Mouse (Mus musculus) retina, embryonic 14.5 days (tissue): ENCODE measurements around the gene Aurkb.
A peak's percentile ranks its signal among the peaks of the same experiment; 100 is the strongest.

Experiments
- DNase-seq: peaks from one replicate; pipeline ENCODE4 v3.0.0-alpha.2; 2015; ENCODE audit warnings: low spot score

The Aurkb gene

GRCm38 (mm10) chr11:69036486-69037230, 8.8 kb upstream of the Aurkb start:
- peak; percentile 96 for DNase-seq

- peak; percentile 93 for DNase-seq
Measured at GRCm38 (mm10) chr11:69037231-69038061, 8.0 kb upstream of the Aurkb start.

GRCm38 (mm10) chr11:69038173-69038572, 7.3 kb upstream of the Aurkb start:
- DNase-seq = no peak

- DNase-seq = no peak
Measured at GRCm38 (mm10) chr11:69046395-69046774, 938 bp downstream of the Aurkb start.

- no peak for DNase-seq
Measured at GRCm38 (mm10) chr11:69047592-69047991, 2.1 kb downstream of the Aurkb start.

GRCm38 (mm10) chr11:69048151-69048550, 2.7 kb downstream of the Aurkb start:
- DNase-seq = no peak

- DNase-seq = no peak
Measured at GRCm38 (mm10) chr11:69050748-69051147, 5.3 kb downstream of the Aurkb start.

GRCm38 (mm10) chr11:69051771-69052170, 6.3 kb downstream of the Aurkb start:
- no peak for DNase-seq

GRCm38 (mm10) chr11:69052824-69053421, 7.5 kb downstream of the Aurkb start:
- no peak for DNase-seq

- DNase-seq = no peak
Measured at GRCm38 (mm10) chr11:69053848-69054247, 8.4 kb downstream of the Aurkb start.

- no peak for DNase-seq
Measured at GRCm38 (mm10) chr11:69058265-69058664, 12.8 kb downstream of the Aurkb start.

- DNase-seq = peak; percentile 26
Measured at GRCm38 (mm10) chr11:69058729-69059356, 13.4 kb downstream of the Aurkb start.

GRCm38 (mm10) chr11:69059357-69059974, 14.0 kb downstream of the Aurkb start, which contains the start of gene Borcs6:
Gene Borcs6 (plus strand): TSS chr11:69059717.
- DNase-seq = peak; percentile 97

GRCm38 (mm10) chr11:69059975-69060411, 14.5 kb downstream of the Aurkb start:
- peak; percentile 59 for DNase-seq

GRCm38 (mm10) chr11:69060448-69061254, 15.2 kb downstream of the Aurkb start:
- peak; percentile 47 for DNase-seq

GRCm38 (mm10) chr11:69061255-69061912, 15.9 kb downstream of the Aurkb start:
- no peak for DNase-seq

- DNase-seq = peak; percentile 89
Measured at GRCm38 (mm10) chr11:69062194-69062760, 16.8 kb downstream of the Aurkb start.

GRCm38 (mm10) chr11:69062761-69063224, 17.3 kb downstream of the Aurkb start:
- peak; percentile 98 for DNase-seq

GRCm38 (mm10) chr11:69063413-69064201, 18.2 kb downstream of the Aurkb start:
- DNase-seq = peak; percentile 92
